Mouse (Mus musculus) midbrain, embryonic 11.5 days (tissue): ENCODE data around the gene Kmt5b. TPM values are rescaled to one million over a fixed set of nuclear protein-coding genes. Genes with fewer than 3 reads are reported as not detected.

Source experiments
- ATAC-seq: fragments of 200-750 bp; cut with Nextera tagmentation; 2 replicates; pipeline ENCODE4 v1.8.0; 2017; ENCODE audit warnings: moderate TSS enrichment, moderate library complexity; ENCODE audit not compliant: low FRiP score
- DNase-seq: peaks from one replicate; pipeline ENCODE4 v3.0.0; 2015; ENCODE audit warnings: low spot score; ENCODE audit errors: missing footprints
- H3K27ac ChIP-seq: fragments of 300-500 bp; sonication (generic); 2 replicates; pipeline ENCODE4 v1.5.1; 2014; ENCODE audit warnings: low read depth, low read length
- H3K27me3 ChIP-seq: fragments of 300-500 bp; sonication (generic); 2 replicates; pipeline ENCODE4 v1.6.1; 2014; ENCODE audit warnings: mild to moderate bottlenecking, low read length, moderate library complexity, mixed read lengths; ENCODE audit not compliant: control insufficient read depth, insufficient read depth
- H3K36me3 ChIP-seq: fragments of 300-500 bp; sonication (generic); 2 replicates; pipeline ENCODE4 v1.6.1; 2014; ENCODE audit warnings: mild to moderate bottlenecking, low read length, moderate library complexity, mixed read lengths; ENCODE audit not compliant: control insufficient read depth, insufficient read depth
- H3K4me1 ChIP-seq: fragments of 300-500 bp; sonication (generic); 2 replicates; pipeline ENCODE4 v1.6.1; 2014; ENCODE audit warnings: low read length; ENCODE audit not compliant: control insufficient read depth, insufficient read depth
- H3K4me2 ChIP-seq: fragments of 300-500 bp; sonication (generic); 2 replicates; pipeline ENCODE4 v1.6.1; 2014; ENCODE audit warnings: mild to moderate bottlenecking, moderate library complexity
- H3K4me3 ChIP-seq: fragments of 300-500 bp; sonication (generic); 2 replicates; pipeline ENCODE4 v1.5.1; 2014; ENCODE audit warnings: low read depth, low read length
- H3K9ac ChIP-seq: fragments of 300-500 bp; sonication (generic); 2 replicates; pipeline ENCODE4 v1.6.1; 2014; ENCODE audit warnings: low read length
- H3K9me3 ChIP-seq: fragments of 300-500 bp; sonication (generic); 2 replicates; pipeline ENCODE4 v1.6.1; 2016; ENCODE audit warnings: low read length; ENCODE audit not compliant: control insufficient read depth
- WGBS: fragments of 180-500 bp; shearing (Covaris S2); extraction: QIAGEN DNeasy Blood & Tissue Kit; methylation state at CpG from one replicate; pipeline ENCODE4 v1.1.7; 2014; 5-methylcytosine and 5-hydroxymethylcytosine counted together
- polyA plus RNA-seq: library from polyadenylated mRNA; unstranded; fragments of >200 nt; fragmentation: Nextera tagmentation; extraction: Ambion mirVana; gene quantifications from 2 replicates; pipeline ENCODE4 v1.2.1, GENCODE M21; 2014

Gene Kmt5b
- polyA plus RNA-seq, 1 experiment from 2014 or later: 40.3 TPM

- Histone ChIP-seq H3K9me3 (no peaks in the 10 kb centered on the region; the same call in 1 of the 2 replicates), H3K4me3 (no peak overlapping the region), H3K36me3 (peaks cover 2% of the 10 kb centered on the region; the same call in 1 of the 2 replicates), H3K9ac (no peak overlapping the region), H3K27me3 (no peaks in the 10 kb centered on the region), H3K4me2 (no peak overlapping the region), H3K27ac (no peak overlapping the region), H3K4me1 (no peaks in the 10 kb centered on the region)
- WGBS: 81% methylated on average over 2 of the region's 2 CpGs
- DNase-seq (no peak), ATAC-seq (no peak)
Observed at GRCm38 (mm10) chr19:3864960-3865359, 97.7 kb downstream of the Kmt5b start.

Other genes starting within 250 kb of the Kmt5b start
- gene Ppp6r3, start 191.7 kb upstream of the Kmt5b start, polyA plus RNA-seq: 81.8 and 84.2 TPM in 2 replicates
- 2.6 and 2.8 TPM in 2 replicates for gene Lrp5, start 80.9 kb upstream of the Kmt5b start, polyA plus RNA-seq
- 34.6 and 38.9 TPM in 2 replicates for gene 1810055G02Rik, start 59.1 kb upstream of the Kmt5b start, polyA plus RNA-seq
- 50.5 and 53.0 TPM in 2 replicates for gene Chka, start 84.4 kb downstream of the Kmt5b start, polyA plus RNA-seq
- 7.7 and 8.9 TPM in 2 replicates for gene Tcirg1, start 139.7 kb downstream of the Kmt5b start, polyA plus RNA-seq
- gene Ndufs8, start 145.4 kb downstream of the Kmt5b start, polyA plus RNA-seq: 209 and 235 TPM in 2 replicates
- 0.67 and 0.99 TPM in 2 replicates for gene Aldh3b1, start 162.4 kb downstream of the Kmt5b start, polyA plus RNA-seq
- 5.9 and 7.1 TPM in 2 replicates for gene Unc93b1, start 167.8 kb downstream of the Kmt5b start, polyA plus RNA-seq
- gene Aldh3b3, start 191.2 kb downstream of the Kmt5b start, polyA plus RNA-seq: not detected in 2 replicates
- gene Aldh3b2, start 204.9 kb downstream of the Kmt5b start, polyA plus RNA-seq: 0.44 and 0.50 TPM in 2 replicates
- 1.0 and 1.6 TPM in 2 replicates for gene Acy3, start 219.1 kb downstream of the Kmt5b start, polyA plus RNA-seq
- gene Tbx10, start 225.3 kb downstream of the Kmt5b start, polyA plus RNA-seq: not detected in 2 replicates
- gene Nudt8, start 233.2 kb downstream of the Kmt5b start, polyA plus RNA-seq: 14.0 and 15.1 TPM in 2 replicates
- 0.87 and 1.5 TPM in 2 replicates for gene Gm49405, start 233.2 kb downstream of the Kmt5b start, polyA plus RNA-seq
- gene Doc2g, start 235.9 kb downstream of the Kmt5b start, polyA plus RNA-seq: 1.5 TPM in 2 replicates
- 180 TPM in 2 replicates for gene Ndufv1, start 245.4 kb downstream of the Kmt5b start, polyA plus RNA-seq